Mouse (Mus musculus) G1E (cell line): ENCODE results near the gene Ccdc82.

Experiments
- CTCF ChIP-seq: IDR thresholded peaks from 2 replicates; pipeline ENCODE4 v1.5.1; 2012; ENCODE audit warnings: low read depth, low read length, inconsistent platforms, mixed read lengths
- GATA1 ChIP-seq: IDR thresholded peaks from 2 replicates; pipeline ENCODE4 v1.6.1; 2012; ENCODE audit warnings: borderline replicate concordance, low read length, inconsistent platforms, mixed read lengths

- no peak for TF ChIP-seq GATA1
- no peak for TF ChIP-seq CTCF
Measured at GRCm38 (mm10) chr9:13315393-13315792, 68.6 kb downstream of the Ccdc82 start.
